Mouse (Mus musculus): ENCODE measurements around the gene Zcrb1.
"Not testable (repeated sequence)": the region's sequence is repeated elsewhere in the genome, so short reads cannot be mapped to it uniquely, and the experiment has no call there.

Gene Zcrb1

DNA sequence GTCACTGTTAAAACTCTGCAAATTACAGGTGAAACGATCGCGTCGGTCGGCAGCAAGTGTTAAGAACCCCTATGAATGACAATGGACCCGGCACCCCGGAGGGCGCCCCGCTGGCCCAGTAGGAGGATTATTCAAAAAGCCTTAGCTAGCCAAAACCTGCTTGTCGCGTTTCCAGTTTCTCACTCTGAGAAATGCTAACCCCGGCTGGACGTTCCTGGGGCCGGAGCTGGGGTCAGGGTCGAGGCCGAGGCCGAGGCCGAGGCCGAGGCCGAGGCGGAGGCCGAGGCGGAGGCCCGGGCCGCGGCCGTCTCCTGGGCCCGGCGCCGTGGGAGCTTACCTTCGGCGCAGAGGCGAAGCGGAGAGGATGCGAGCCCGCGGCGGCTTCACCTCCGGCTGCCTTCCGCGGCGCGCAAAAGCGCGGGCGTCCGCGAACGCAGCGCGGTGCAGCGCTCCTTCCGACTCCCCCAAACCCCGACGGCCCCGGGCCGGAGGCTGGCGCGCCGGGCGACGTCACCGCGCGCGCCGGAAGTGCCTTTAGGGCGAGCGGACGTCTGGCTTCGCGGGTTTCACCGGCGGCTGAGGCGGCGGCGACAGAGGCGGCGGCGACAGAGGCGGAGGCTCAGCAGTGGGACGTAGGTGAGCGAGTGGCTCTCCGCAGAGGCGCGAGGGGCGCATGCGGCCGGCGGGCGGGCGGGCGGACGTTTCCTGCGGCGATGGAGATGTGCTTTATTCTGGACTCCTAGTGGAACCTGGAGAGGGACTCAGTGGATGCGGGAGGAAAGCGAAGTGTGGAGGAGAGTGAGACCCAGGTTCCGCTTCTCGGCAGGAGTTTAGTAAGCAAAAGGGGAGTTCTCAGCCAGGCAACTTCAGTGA lies at the start of gene Zcrb1, which contains the start of gene Pphln1:
Gene Zcrb1, minus strand, starts transcription at position 509 of the 873 bp plus-strand sequence.
Gene Pphln1, plus strand, starts transcription at position 525 of the 873 bp plus-strand sequence.
- peak; percentile 85 for DNase-seq (ENCODE audit: low spot score)

DNA sequence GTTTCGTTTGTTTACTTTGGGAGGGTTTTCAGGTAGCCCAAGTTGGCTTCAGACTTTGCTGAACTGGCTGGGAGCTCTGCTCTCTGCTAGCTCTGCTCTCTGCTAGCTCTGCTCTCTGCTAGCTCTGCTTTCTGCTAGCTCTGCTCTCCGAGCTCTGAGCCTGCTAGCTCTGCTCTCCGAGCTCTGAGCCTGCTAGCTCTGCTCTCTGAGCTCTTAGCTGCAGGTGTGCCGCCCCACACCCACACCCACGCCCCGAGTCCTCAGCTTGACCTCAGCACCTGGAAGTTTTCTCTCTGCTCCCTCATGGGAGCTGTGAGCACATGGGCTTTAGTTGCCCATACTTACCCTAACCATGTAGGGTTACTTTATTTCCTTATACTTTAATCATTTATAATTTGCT lies 45.5 kb upstream of the Zcrb1 start:
- DNase-seq (ENCODE audit: low spot score), result no peak

DNA sequence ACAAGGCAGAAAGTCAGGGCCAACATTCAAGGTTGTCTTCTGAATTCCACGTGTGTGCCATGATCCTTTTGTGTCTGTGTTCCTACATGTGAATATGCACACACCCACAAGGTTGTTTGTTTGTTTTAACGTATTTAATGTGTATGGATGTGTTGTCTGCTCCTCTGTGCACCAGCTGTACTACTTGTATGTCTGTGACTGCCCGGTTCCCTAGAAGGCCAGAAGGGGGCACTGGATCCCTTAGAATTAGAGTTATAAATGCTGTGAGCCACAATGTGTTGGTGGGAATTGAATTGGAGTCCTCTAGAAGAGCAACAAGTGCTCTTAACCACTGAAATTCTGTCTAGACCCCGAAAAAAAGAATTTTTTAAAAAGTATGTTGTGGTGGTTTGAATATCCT lies 44.1 kb upstream of the Zcrb1 start:
- no peak for DNase-seq (ENCODE audit: low spot score)

DNA sequence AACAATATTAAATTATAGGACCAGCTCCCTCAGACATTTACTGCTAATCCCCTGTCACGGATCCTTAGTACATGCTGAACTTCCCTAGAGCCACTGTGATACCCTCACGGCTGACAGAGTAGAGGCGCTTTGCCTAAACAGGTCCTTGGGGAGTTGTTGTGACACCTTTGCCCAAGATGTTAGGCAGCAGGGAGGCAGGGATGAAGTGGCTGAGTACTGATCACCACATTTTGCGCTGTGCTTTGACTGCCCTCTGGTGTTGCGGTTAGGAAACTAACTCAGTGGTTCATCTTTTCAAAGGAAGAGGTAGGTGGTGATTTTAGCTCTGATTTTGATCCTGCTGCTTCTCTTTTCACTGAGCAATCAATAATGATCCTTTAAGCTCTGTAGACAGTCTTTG lies 40.5 kb upstream of the Zcrb1 start:
- peak; percentile 14 for DNase-seq (ENCODE audit: low spot score)

DNA sequence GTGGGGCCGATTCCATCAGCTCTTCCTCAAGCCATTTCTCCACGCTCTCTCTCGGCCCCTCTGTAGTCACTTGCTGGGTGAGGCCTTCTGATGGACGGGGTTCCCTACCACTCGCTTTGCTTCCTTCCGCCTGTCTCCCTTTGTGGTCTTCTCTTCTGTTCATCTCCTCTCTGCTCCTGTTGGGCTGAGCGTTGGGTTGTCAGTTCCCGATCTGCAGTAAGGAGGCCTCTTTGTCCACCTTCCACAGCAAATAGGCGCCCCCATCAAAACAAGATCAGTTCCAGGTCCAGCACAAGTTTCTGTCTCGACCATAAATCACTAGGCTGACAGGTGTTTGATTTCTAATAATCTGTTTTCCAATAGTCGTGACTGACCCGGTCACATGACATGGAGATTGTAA lies 37.9 kb upstream of the Zcrb1 start:
- DNase-seq (ENCODE audit: low spot score), result no peak

DNA sequence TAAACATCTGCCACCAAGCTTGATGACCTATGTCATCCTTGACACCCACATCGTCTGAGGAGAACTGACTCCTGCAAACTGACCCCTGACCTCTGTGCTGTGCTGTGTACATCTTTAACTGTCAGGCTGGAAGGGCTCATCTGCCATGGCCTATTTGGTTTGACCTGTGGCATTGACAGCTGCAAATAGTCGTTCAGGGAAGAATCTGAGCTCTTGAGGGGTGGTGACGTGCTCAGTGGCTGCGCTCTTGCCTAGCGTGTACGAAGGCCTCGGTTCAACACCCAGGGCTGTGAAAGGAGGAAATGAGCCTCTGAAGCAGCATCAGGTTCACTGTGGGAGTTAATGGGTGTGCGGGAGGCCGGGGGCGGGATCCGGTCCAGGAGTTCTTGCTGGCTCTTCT lies 35.7 kb upstream of the Zcrb1 start:
- DNase-seq (ENCODE audit: low spot score), result peak; percentile 70

DNA sequence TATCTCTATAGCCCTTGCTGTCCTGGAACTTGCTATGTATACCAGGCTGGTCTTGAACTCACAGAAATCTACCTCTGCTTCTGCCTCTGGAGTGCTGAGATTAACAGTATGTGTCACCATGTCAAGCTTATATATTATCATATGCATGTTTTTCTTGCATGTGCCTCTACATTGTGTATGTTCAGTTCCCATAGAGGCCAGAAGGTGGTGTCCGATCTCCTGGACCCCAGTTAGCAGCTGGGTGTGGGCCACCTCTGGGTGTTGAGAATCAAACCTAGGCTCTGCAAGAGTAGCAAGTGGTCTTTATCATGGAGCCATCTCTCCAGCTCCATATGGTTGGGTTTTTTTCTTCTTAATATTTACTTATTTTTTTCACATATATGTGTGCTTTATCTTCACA lies 24.4 kb upstream of the Zcrb1 start:
- DNase-seq (ENCODE audit: low spot score), result no peak

DNA sequence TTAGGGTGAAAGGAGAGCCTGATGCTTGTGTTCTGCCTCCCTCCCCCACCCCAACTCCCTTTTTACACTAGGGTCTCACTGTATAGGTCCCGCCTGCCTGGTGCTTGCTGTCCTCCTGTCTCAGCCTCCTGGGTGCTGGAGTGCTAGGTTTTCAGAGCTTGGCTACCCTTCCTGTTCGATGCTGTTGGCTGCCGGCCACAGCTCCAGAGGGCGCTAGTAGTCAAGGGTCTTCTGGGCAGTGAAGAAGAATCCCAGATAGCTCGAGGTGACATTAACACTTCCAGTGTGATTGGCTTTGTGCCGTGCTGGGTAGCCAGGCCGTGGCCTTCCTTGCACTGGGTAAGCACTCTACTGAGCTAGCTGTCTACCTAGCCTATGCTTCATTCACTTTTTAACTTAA lies 22.5 kb upstream of the Zcrb1 start:
- no peak for DNase-seq (ENCODE audit: low spot score)

DNA sequence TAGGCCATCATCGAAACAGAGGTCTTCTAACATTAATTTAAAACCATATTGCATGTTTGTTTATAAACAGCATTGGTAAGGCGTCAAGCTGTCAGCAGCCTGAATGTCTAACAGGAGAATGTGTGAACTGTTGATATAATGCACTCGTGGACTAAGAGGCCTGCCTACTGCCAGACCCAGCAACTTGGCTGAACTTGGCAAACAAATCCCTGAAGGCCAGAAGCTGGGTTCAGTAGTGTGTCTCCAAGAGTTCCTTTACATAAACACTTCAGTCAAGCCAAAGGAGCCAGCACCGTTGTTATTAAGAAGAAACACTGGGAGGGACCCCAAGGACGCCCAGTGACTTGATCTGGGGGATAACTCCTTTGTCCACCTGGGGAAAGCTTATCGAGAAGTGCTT lies 18.2 kb upstream of the Zcrb1 start:
- DNase-seq (ENCODE audit: low spot score), result no peak

DNA sequence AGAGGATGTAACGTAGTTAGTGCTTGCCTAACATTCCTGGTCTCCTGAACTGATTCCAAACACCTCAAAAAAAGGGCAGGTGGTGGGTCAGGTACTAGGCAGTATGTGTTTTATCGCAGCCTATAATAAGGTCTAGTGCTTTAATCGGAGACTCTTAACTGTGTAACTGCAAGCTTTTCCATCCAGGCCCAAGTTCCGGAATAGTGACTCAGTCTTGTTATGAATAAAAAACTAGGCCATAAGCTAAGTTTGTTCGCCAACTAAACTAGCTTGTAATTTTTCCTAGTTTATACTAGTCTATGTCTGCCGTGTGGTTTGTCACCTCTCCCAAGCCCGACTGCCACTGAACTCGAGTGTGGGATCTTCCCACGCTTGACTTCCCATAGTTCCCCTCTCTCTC lies 16.3 kb upstream of the Zcrb1 start:
- DNase-seq (ENCODE audit: low spot score), result no peak

DNA sequence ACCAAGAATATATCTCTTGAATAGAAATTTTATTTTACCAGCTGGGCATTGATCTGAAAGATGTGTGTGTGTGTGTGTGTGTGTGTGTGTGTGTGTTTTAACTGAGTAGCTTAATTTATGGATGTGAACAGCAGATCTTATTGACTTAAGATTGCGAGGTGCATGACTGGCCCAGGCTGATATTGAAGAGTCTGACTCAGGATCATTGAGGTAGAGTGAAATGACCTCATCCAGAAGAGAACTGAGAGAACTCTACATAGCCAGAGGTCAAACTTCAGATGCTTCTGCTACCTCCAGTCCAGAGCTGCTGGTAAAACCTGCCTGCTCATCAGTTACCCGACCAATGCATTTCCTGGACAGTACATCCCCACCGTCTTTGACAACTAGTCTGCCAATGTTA lies 14.3 kb upstream of the Zcrb1 start:
- no peak for DNase-seq (ENCODE audit: low spot score)

DNA sequence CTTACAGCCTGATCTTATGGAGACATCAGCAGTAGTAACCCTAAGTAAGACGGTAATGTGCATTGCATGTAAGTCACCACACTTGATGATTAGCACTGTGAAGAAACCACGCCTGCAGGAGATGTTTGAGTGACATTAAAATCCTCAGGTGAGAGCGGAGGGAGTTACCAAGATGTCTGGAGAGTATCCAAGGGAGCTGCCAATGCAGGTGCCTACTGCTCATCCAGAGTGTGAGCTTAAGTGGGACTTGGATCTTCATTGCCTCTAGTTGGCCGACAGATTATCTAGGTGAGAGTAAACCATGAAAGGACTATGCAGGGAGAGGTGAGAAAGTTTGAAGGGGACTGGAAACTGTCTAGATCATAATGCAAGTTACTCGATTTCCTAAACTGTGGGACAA lies 8.4 kb upstream of the Zcrb1 start:
- DNase-seq (ENCODE audit: low spot score), result no peak

DNA sequence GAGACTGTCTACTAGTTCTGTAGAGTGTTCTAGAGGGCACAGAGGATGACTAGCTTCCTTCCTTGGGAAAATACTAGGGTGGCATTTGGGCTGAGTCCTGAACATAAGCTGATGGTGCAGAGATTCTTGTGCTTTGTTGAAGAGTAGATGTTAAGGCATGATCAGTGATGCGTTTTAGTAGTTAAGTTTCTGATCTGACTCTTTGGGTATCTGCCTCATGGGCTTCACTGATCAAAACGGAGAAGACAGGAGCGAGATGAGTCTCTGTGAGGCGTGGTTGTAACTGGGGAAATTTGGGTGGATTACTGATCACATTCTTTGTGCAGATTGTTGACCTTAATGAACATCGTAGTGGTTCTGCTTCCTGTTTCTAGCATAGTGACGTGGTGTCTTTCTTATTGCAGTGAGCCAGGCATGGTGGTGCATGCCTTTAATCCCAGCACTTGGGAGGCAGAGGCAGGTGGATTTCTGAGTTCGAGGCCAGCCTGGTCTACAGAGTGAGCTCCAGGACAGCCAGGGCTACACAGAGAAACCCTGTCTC lies 7.4 kb upstream of the Zcrb1 start:
- DNase-seq (ENCODE audit: low spot score), result no peak

DNA sequence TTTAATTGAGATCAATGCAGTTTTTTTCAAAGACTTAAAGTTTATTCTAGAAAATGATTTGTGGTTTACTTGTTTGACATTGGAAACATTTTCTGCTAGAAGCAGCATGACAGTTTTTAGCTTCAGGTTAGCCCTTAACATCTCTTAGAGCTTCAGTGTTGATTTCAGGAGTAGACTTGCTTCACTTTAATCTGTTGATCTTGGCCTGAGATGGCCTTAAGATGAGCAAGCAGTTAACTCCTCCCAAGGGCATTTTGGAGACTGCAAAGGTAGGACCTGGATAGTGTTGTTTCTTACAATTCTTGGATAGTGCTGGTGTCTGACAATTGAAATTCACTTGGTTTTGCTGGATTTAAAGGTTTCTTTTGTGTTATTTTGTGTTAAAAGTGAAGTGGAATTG lies 6.7 kb upstream of the Zcrb1 start:
- DNase-seq (ENCODE audit: low spot score), result no peak

DNA sequence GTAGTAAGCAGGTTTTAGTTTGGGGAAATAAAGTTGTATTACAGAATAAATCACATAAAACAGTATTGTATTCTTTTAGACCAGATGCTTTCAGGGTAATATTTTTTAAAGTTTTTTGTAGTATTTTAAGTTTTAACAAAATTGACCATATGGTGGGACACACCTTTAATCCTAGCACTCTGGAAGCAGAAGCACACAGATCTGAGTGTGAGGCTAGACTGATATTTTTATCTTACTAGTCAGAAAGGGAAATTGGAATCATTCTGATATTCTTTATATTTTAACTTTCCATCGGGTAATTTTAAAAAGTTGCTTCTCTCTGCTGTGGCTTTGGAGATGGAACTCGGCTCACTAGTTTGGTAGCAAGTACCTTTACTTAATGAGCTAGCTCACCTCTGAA lies 4.6 kb upstream of the Zcrb1 start:
- no peak for DNase-seq (ENCODE audit: low spot score)

DNA sequence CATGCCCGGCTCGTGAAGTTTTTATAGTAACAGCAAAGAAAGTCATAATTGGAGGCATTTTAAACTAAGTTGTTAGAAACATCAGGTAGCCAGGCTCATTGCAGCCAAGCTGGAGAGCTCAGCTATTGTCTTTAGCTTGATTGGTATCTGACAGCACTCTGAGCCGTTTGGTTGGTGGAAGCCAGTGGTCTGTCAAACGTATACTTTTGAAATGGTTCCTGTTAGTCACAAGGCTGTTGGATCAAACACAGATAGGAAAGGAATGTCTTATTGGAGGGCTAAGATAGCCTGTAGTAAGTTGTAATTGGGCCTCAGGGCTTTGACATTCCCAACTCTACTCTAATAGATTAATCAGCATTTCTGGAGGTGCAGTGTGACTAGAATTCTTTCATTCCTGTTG lies 3.3 kb upstream of the Zcrb1 start:
- DNase-seq (ENCODE audit: low spot score), result no peak

DNA sequence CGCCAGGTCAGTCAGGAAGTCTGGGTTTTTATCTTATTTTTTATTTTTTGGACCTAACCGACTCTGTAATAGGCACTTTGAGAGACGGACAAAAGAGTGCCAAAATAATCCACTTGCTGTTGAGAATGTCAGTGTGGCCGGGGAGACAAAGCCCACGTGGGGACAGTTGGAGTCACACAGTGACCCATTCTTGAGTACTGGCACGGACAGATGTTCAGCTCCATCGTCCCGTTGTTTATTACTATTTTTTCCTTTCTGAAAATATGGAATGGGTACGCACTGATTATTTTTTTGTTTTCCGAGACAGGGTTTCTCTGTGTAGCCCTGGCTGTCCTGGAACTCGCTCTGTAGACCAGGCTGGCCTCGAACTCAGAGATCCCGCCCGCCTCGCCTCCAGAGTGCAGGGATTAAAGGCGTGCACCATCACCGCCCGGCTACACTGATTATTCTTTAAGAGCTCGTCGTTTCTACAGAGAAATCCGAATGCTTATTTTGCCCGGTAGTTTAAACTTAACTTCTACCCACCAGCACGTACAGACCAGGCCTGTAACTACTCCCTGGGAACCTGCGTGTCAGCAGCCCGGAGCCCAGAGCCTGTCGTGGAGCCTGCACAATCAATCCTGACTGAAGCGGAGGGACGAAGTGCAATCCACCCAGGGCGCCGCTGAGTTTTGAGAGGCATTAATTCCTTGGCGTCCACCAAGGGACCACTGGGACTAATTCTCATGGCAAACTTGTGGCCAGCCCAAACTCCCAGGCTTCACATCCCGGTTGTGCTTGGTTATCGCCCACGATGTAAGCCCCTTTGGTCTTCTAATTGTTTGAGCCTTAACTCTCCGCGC lies 786 bp upstream of the Zcrb1 start:
- DNase-seq (ENCODE audit: low spot score), result no peak

DNA sequence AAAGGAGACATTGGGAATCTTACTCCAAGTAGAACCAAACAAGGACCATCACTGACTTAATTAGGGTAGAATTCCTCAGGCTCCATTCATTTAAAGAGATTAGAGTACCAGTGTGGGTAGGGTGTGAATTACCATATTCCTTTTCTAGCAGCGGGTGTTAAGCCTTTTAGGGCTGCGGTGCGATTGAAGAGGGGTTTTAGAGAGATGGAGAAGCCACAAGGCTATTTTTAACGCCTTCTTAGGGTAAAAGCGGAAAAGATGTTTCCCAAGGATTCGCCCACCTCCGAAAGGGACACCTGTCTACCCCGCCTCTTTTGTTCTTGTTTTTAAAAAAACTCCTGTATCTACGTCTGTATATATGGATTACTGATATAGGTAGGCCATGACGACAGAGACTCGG lies 865 bp downstream of the Zcrb1 start:
- DNase-seq (ENCODE audit: low spot score), result no peak

DNA sequence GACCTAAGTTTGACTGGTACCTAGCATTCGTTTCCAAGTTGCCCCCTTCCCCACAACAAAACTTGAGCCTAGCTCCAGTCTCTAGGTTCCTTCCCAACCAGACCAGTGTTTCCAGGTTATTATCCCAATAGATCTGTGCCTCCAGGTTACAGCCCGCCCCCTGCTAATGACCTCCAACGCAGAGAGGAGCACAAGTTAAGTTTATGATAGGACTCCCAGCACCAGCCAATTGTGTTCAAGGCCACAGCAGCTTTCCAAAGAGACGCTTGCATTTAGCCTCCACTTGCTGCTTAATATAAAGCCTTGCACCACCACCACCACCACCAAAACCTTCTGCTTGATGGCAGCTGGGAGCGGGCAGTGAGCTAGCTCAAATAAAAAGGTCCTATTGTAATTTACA lies 16.8 kb downstream of the Zcrb1 start:
- no peak for DNase-seq (ENCODE audit: low spot score)

DNA sequence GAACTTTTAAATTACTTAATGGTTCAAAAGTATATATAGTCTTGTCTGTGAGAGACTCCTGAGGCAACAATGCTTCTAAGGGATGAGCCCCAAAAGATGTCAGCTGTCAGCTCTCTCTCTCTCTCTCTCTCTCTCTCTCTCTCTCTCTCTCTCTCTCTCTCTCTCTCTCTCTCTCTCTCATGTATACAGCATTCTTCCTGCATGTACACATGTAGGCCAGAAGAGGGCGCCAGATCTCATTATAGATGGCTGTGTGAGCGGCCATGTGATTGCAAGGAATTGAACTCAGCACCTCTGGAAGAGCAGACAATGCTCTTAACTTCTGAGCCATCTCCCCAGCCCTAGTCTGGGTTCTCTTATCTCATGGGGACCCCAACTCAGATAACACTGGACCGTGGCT lies 19.0 kb downstream of the Zcrb1 start:
- no peak for DNase-seq (ENCODE audit: low spot score)

DNA sequence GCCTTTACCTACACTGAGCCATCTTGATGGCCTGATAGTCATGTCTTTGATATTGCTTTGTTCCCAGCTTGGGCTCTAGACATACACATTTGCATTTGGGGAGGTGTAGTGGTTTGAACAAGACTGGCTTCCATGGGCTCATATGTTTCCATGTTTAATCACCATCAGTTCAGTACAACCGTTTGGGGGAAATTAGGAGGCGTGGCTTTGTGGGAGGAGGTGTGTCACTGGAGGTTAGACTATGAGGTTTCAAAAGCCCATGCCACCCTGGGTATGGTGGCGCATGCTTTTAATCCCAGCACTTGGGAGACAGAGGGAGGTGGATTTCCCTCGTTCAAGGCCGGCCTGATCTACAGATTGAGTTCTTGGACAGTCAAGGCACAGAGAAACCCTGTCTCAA lies 22.4 kb downstream of the Zcrb1 start:
- no peak for DNase-seq (ENCODE audit: low spot score)

DNA sequence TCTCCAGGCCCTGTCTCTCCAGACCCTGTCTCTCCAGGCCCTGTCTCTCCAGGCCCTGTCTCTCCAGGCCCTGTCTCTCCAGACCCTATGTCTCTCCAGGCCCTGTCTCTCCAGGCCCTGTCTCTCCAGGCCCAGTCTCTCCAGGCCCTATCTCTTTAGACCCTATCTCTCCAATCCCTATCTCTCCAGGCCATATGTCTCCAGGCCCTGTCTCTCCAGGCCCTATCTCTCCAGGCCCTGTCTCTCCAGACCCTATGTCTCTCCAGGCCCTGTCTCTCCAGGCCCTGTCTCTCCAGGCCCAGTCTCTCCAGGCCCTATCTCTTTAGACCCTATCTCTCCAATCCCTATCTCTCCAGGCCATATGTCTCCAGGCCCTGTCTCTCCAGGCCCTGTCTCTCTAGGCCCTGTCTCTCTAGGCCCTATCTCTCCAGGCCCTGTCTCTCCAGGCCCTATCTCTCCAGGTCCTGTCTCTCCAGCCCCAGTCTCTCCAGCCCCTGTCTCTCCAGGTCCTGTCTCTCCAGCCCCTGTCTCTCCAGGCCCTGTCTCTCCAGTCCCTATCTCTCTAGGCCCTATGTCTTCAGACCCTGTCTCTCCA lies 25.5 kb downstream of the Zcrb1 start:
- not testable (repeated sequence) for DNase-seq (ENCODE audit: low spot score)

DNA sequence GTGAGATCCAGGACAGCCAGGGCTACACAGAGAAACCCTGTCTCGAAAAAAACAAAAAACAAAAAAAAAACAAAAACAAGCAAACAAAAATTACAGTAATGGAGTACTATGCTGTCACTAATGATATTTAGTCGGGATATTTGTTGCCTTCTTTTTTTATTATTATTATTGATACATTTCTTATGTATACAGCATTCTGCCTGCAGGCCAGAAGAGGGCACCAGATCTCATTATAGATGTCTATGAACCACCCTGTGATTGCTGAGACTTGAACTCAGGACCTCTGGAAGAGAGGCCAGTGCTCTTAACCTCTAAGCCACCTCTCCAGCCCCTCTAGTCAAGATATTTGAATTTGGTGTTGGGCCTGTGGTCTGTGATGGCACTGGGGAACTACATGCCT lies 26.3 kb downstream of the Zcrb1 start:
- DNase-seq (ENCODE audit: low spot score), result no peak

Measured in yolk sac, embryonic 10.5 days (tissue).